Mouse (Mus musculus): ENCODE data around the gene Kcnk2.

- TF ChIP-seq CTCF (conservative IDR thresholded peaks at IDR 0.05; ENCODE audit: low read length) (no peak), POU5F1 (IDR thresholded peaks at IDR 0.05; ENCODE audit: borderline replicate concordance, low read length) (no peak)
Measured at GRCm38 (mm10) chr1:189403139-189403538, 1.1 kb upstream of the Kcnk2 start.

Measured in E14TG2a.4 (cell line).